Mouse (Mus musculus) heart, embryonic 14.5 days (tissue): ENCODE measurements around the gene Cdkl5. TPM values are rescaled to one million over a fixed set of nuclear protein-coding genes. Genes with fewer than 3 reads are reported as not detected.

Experiments
- ATAC-seq: fragments of 200-750 bp; cut with Nextera tagmentation; 2 replicates; pipeline ENCODE4 v1.8.0; 2017; ENCODE audit warnings: low read depth, moderate TSS enrichment; ENCODE audit not compliant: insufficient number of reproducible peaks, insufficient read depth, low FRiP score
- H3K27ac ChIP-seq, 2 experiments: fragments of 200-500 bp in 1 of 2; fragments of 300-500 bp in 1 of 2; sonication (generic) in 1 of 2; replicated peaks in 1 of 2; 2 replicates each; pipeline ENCODE4 v1.5.1; 2012 to 2014; ENCODE audit warnings: low read depth in 2 of 2, low read length in 2 of 2, control low read depth in 1 of 2, mild to moderate bottlenecking in 1 of 2, mixed read lengths in 1 of 2; ENCODE audit not compliant: control insufficient read depth in 1 of 2, insufficient read depth in 1 of 2
- H3K27me3 ChIP-seq: fragments of 300-500 bp; sonication (generic); 2 replicates; pipeline ENCODE4 v1.6.1; 2014; ENCODE audit warnings: mild to moderate bottlenecking, low read length, control low read depth; ENCODE audit not compliant: control insufficient read depth, insufficient read depth
- H3K36me3 ChIP-seq: fragments of 300-500 bp; sonication (generic); 2 replicates; pipeline ENCODE4 v1.6.1; 2014; ENCODE audit warnings: mild to moderate bottlenecking, control low read depth, low read length, mixed read lengths; ENCODE audit not compliant: control insufficient read depth, insufficient read depth
- H3K4me1 ChIP-seq, 2 experiments: fragments of 200-500 bp in 1 of 2; fragments of 300-500 bp in 1 of 2; sonication (generic) in 1 of 2; 2 replicates each; pipeline ENCODE4 v1.6.1; 2012 to 2014; ENCODE audit warnings: low read length in 2 of 2, control low read depth in 1 of 2, mixed read lengths in 1 of 2; ENCODE audit not compliant: control insufficient read depth in 2 of 2, insufficient read depth in 2 of 2
- H3K4me2 ChIP-seq: fragments of 300-500 bp; sonication (generic); 2 replicates; pipeline ENCODE4 v1.6.1; 2014; ENCODE audit warnings: mild to moderate bottlenecking, low read length
- H3K4me3 ChIP-seq, 2 experiments: fragments of 200-500 bp in 1 of 2; fragments of 300-500 bp in 1 of 2; sonication (generic) in 1 of 2; 2 replicates each; pipeline ENCODE4 v1.5.1; 2012 to 2014; ENCODE audit warnings: low read length in 2 of 2, mild to moderate bottlenecking in 2 of 2, control low read depth in 1 of 2, low read depth in 1 of 2, moderate library complexity in 1 of 2; ENCODE audit not compliant: control insufficient read depth in 1 of 2, insufficient read depth in 1 of 2
- H3K9ac ChIP-seq: fragments of 300-500 bp; sonication (generic); 2 replicates; pipeline ENCODE4 v1.6.1; 2014; ENCODE audit warnings: mild to moderate bottlenecking, low read length
- H3K9me3 ChIP-seq: fragments of 300-500 bp; sonication (generic); 2 replicates; pipeline ENCODE4 v1.6.1; 2016; ENCODE audit warnings: low read length, control low read depth; ENCODE audit not compliant: control insufficient read depth
- WGBS: fragments of 180-500 bp; shearing (Covaris S2); extraction: QIAGEN DNeasy Blood & Tissue Kit; methylation state at CpG from one replicate; pipeline ENCODE4 v1.1.7; 2014; 5-methylcytosine and 5-hydroxymethylcytosine counted together
- polyA plus RNA-seq: library from polyadenylated mRNA; unstranded; fragments of >200 nt; fragmentation: Nextera tagmentation; extraction: Ambion mirVana; gene quantifications from 2 replicates; pipeline ENCODE4 v1.2.1, GENCODE M21; 2014

Gene Cdkl5
- polyA plus RNA-seq, result 2.8 and 3.4 TPM in 2 replicates

DNA sequence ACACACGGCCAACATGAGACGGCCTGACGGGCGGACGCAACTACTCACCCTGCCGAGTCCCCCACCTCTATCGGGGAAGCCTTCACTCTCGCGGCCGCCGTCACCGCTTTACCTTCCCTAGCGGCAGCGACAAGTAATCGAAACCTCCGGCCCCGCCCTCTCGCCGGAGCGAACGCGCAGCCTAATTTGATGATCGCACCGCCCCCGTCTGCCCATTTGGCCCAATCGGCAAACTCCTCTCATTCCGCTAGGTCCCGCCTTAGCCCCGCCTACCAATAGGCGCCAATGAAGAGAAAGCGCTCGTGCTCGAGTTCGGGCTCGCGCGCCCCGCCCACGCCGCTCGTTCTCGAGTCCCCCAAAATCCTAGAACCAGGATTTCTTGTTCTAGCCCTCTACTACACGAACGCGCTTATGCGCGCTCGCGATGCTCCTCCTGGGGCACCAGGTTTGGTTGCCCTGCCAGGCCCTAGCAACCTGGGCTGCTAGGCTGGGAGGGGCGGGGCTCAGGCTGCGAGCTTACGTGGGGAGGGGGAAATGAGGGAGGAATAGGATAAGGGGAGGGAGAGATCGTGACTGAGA, at the start of gene Cdkl5:
Gene Cdkl5, minus strand, starts transcription at position 162 of the 579 bp plus-strand sequence.
- Histone ChIP-seq H3K36me3 (no peaks in the 10 kb centered on the region), H3K9ac (peak within 1 kb of the TSS; percentile 81), H3K9me3 (no peaks in the 10 kb centered on the region), H3K4me2 (peak within 1 kb of the TSS; percentile 64), H3K27ac (peak within 1 kb of the TSS; percentile 85 to 89), H3K4me3 (peak within 1 kb of the TSS; percentile 62 to 68), H3K4me1 (no peaks in the 10 kb centered on the region), H3K27me3 (no peaks in the 10 kb centered on the region)
- ATAC-seq, result peak; percentile 93
- WGBS, result 18% methylated on average over 53 of the region's 53 CpGs

DNA sequence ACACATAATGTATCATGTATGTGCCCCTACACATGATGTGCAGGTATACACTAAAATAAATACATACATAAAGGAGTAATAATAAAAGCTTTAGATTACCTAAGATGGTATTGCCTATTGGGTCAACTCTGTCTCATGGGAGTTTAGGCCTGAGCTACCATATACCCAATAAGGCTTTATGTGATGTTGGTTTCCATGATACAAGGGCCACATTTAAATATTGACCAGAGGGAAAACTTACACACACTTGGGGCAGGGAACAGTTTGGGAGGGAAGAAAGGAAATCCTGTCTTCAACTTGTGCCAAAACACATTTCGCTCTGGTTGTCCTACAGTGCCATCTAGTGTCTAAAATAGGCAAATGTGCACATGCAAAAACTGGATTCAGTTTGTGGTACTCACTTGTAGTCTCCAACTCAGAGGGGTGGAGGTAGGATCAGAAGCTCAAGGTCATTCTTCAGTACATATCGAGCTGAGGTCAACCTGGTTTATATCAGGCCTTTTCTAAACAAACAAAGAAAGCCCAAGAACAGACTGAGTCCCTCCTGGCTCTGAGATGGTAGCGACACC, 38.8 kb upstream of the Cdkl5 start:
- ATAC-seq, result no peak
- H3K4me2 ChIP-seq, result no peak overlapping the region
- no peaks in the 10 kb centered on the region for H3K27me3 ChIP-seq
- no peaks in the 10 kb centered on the region for H3K9me3 ChIP-seq
- H3K4me3 ChIP-seq, result no peak overlapping the region
- H3K27ac ChIP-seq, result no peak overlapping the region
- no peaks in the 10 kb centered on the region for H3K36me3 ChIP-seq
- no peak overlapping the region for H3K9ac ChIP-seq
- WGBS, result 43% methylated on average over 3 of the region's 3 CpGs
- H3K4me1 ChIP-seq, result no peaks in the 10 kb centered on the region

DNA sequence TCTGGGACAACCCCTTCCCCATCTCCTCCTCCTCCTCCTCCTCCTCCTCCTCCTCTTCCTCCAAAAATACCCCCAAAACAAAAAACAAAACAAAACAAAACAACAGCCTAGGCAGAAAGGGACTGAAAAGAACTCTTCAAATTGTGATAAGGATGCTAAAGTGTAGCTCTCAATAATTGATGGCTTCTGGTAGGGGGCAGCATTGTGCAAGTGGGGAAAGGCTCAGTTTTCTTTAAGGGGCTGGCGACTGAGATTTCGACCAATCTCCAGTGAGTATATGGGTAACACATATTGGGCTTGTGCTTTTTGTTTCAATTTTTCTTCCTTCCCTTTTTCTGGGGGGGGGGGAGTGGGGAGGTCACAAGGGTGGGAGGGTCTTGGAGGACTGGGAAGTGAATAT, 37.9 kb upstream of the Cdkl5 start:
- ATAC-seq, result no peak
- Histone ChIP-seq H3K9me3 (no peaks in the 10 kb centered on the region), H3K9ac (no peak overlapping the region), H3K4me2 (no peak overlapping the region), H3K27me3 (no peaks in the 10 kb centered on the region), H3K4me1 (no peaks in the 10 kb centered on the region), H3K27ac (no peak overlapping the region), H3K4me3 (no peak overlapping the region), H3K36me3 (no peaks in the 10 kb centered on the region)
- 60% methylated on average over 2 of the region's 2 CpGs for WGBS

DNA sequence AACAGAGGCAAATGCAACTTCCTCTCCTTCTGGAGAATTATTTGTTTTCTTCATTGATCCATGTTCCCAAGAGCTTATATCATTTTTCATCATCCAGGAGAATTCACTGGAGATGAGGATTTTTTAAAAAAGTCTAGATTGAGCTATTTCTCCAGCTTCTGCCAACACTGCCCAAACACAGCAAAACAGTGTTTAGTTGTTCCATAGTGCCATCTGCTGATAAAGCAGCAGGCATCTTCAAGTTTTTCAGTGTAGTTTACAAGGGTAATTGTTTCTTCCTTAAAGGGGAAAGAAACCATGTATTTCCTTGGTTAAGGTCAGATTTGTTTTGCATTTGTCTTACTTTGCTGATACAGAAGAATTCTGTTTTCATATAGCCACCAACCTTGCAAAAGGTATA, 35.7 kb upstream of the Cdkl5 start:
- H3K4me3 ChIP-seq, result no peak overlapping the region
- no peak overlapping the region for H3K4me2 ChIP-seq
- H3K36me3 ChIP-seq, result no peaks in the 10 kb centered on the region
- no peak for ATAC-seq
- no peaks in the 10 kb centered on the region for H3K4me1 ChIP-seq
- no peak overlapping the region for H3K27ac ChIP-seq
- H3K9ac ChIP-seq, result no peak overlapping the region
- H3K27me3 ChIP-seq, result no peaks in the 10 kb centered on the region
- H3K9me3 ChIP-seq, result no peaks in the 10 kb centered on the region

DNA sequence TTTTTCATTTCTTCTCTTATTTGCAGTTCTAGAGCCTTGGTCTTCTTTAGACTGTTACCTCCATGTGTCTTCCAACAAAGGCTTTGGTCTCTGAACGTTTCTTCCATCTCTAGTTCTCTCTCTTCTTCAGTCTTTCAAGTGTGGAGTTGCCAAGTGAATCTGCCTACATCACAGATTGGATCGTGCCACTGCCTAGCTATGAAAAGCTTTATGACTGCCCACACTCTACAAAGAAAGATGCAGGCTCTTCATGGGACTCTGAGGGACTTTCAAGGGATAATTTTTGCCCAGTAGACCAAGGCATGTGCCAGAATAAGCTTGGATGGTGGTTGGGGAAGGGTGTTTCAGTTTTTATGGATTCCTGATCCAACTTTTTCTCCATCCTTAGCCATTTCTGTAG, 30.0 kb upstream of the Cdkl5 start:
- no peaks in the 10 kb centered on the region for H3K4me1 ChIP-seq
- ATAC-seq, result no peak
- 46% methylated on average over 2 of the region's 2 CpGs for WGBS

DNA sequence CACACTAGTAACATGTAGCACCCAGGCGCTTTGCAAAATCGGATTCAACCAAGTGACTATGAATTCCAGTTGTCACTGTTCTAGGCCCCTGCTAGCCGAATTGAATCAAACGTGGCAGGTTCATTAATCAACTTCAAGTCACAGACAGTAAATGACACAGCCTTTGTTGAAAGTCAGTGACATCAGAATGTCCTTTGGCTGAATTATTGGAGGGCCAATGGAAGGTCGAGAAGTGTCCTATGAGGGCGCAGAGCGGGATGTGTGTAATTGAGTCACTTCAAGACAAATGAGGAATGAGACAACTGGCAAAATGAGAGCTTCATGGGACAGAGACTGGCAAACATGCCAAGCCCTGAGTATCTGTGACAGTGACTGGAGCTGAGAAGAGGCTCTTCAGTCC, 27.0 kb upstream of the Cdkl5 start:
- no peaks in the 10 kb centered on the region for H3K36me3 ChIP-seq
- no peak overlapping the region for H3K9ac ChIP-seq
- no peak overlapping the region for H3K4me3 ChIP-seq
- no peak overlapping the region for H3K4me2 ChIP-seq
- H3K9me3 ChIP-seq, result no peaks in the 10 kb centered on the region
- ATAC-seq, result no peak
- 83% methylated on average over 7 of the region's 7 CpGs for WGBS
- H3K27ac ChIP-seq, result no peak overlapping the region
- H3K27me3 ChIP-seq, result no peaks in the 10 kb centered on the region
- H3K4me1 ChIP-seq, result no peaks in the 10 kb centered on the region

More for the DNA sequence above, 30.0 kb upstream of the Cdkl5 start:
- Histone ChIP-seq H3K36me3 (no peaks in the 10 kb centered on the region), H3K4me3 (no peak overlapping the region), H3K4me2 (no peak overlapping the region), H3K9me3 (no peaks in the 10 kb centered on the region), H3K27ac (no peak overlapping the region), H3K27me3 (no peaks in the 10 kb centered on the region), H3K9ac (no peak overlapping the region)

GRCm38 (mm10) chrX:161018179-161018578, 23.7 kb upstream of the Cdkl5 start:
- no peak overlapping the region for H3K9ac ChIP-seq
- 74% methylated on average over 1 of the region's 1 CpGs for WGBS
- H3K4me3 ChIP-seq, result no peak overlapping the region
- no peaks in the 10 kb centered on the region for H3K27me3 ChIP-seq
- no peaks in the 10 kb centered on the region for H3K36me3 ChIP-seq
- no peak overlapping the region for H3K4me2 ChIP-seq
- no peak overlapping the region for H3K27ac ChIP-seq
- no peak for ATAC-seq
- H3K4me1 ChIP-seq, result no peaks in the 10 kb centered on the region
- H3K9me3 ChIP-seq, result no peaks in the 10 kb centered on the region

- no peak overlapping the region for H3K4me2 ChIP-seq
- H3K9me3 ChIP-seq, result no peaks in the 10 kb centered on the region
- H3K4me3 ChIP-seq, result no peak overlapping the region
- H3K4me1 ChIP-seq, result no peaks in the 10 kb centered on the region
- 77% methylated on average over 1 of the region's 1 CpGs for WGBS
- H3K36me3 ChIP-seq, result no peaks in the 10 kb centered on the region
- no peak for ATAC-seq
- H3K27ac ChIP-seq, result no peak overlapping the region
- no peaks in the 10 kb centered on the region for H3K27me3 ChIP-seq
- no peak overlapping the region for H3K9ac ChIP-seq
These were observed 11.8 kb upstream of the Cdkl5 start for GRCm38 (mm10) chrX:161006272-161006671.
